Mouse (Mus musculus) midbrain, embryonic 15.5 days (tissue): Measurements from ENCODE around the gene Nacc2. TPM values are rescaled to one million over a fixed set of nuclear protein-coding genes. Genes with fewer than 3 reads are reported as not detected.

ENCODE experiments used
- ATAC-seq: fragments of 200-750 bp; cut with Nextera tagmentation; replicated peaks from 2 replicates; pipeline ENCODE4 v1.8.0; 2017; ENCODE audit warnings: moderate TSS enrichment
- H3K27ac ChIP-seq: fragments of 300-500 bp; sonication (generic); 2 replicates; pipeline ENCODE4 v1.5.1; 2015; ENCODE audit warnings: mild to moderate bottlenecking, inconsistent platforms
- H3K27me3 ChIP-seq: fragments of 300-500 bp; sonication (generic); replicated peaks from 2 replicates; pipeline ENCODE4 v1.6.1; 2015; ENCODE audit warnings: inconsistent platforms
- H3K36me3 ChIP-seq: fragments of 300-500 bp; sonication (generic); replicated peaks from 2 replicates; pipeline ENCODE4 v1.6.1; 2015; ENCODE audit warnings: inconsistent platforms
- H3K4me1 ChIP-seq: fragments of 300-500 bp; sonication (generic); 2 replicates; pipeline ENCODE4 v1.6.1; 2015; ENCODE audit warnings: inconsistent platforms
- H3K4me2 ChIP-seq: fragments of 300-500 bp; sonication (generic); 2 replicates; pipeline ENCODE4 v1.6.1; 2015; ENCODE audit warnings: inconsistent platforms, mild to moderate bottlenecking, moderate library complexity
- H3K4me3 ChIP-seq: fragments of 300-500 bp; sonication (generic); 2 replicates; pipeline ENCODE4 v1.5.1; 2015; ENCODE audit warnings: mild to moderate bottlenecking, inconsistent platforms
- H3K9ac ChIP-seq: fragments of 300-500 bp; sonication (generic); 2 replicates; pipeline ENCODE4 v1.6.1; 2015; ENCODE audit warnings: mild to moderate bottlenecking, inconsistent platforms
- H3K9me3 ChIP-seq: fragments of 300-500 bp; sonication (generic); 2 replicates; pipeline ENCODE4 v1.6.1; 2016; ENCODE audit warnings: inconsistent platforms
- WGBS: fragments of 180-500 bp; shearing (Covaris S2); methylation state at CpG from one replicate; pipeline ENCODE4 v1.1.7; 2015; ENCODE audit warnings: mixed read lengths; 5-methylcytosine and 5-hydroxymethylcytosine counted together
- polyA plus RNA-seq: library from polyadenylated mRNA; unstranded; fragments of >200 nt; fragmentation: Nextera tagmentation; extraction: Ambion mirVana; gene quantifications from 2 replicates; pipeline ENCODE4 v1.2.1, GENCODE M21; 2015

Gene Nacc2
- polyA plus RNA-seq, 1 experiment from 2014 or later = 14.3 TPM

DNA sequence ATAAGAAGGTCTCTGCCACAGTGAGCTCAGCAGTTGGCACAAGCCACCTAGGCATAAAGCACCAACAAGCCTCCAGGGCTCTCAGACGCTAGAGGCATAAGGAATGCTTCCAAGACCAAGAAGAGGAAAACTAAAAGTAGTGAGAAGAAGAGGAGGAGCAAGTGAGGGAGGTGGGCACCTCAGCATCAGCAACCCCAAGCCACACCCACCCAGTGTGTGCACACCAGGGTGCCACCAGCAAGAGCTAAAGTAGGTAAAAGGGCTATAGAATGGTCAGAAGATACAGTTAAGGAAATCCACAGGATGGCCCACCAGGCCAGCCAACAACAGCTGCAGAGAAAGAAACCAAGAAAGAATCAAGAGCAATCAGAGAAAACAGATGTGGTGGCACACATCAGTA lies 111.6 kb downstream of the Nacc2 start:
- H3K4me2 ChIP-seq = no peak overlapping the region
- no peak overlapping the region for H3K9ac ChIP-seq
- H3K9me3 ChIP-seq = no peaks in the 10 kb centered on the region
- peaks cover 69% of the 10 kb centered on the region for H3K36me3 ChIP-seq
- H3K27ac ChIP-seq = no peak overlapping the region
- WGBS = 73% methylated on average over 1 of the region's 1 CpGs
- no peaks in the 10 kb centered on the region for H3K4me1 ChIP-seq
- H3K4me3 ChIP-seq = no peak overlapping the region
- H3K27me3 ChIP-seq = no peaks in the 10 kb centered on the region
- no peak for ATAC-seq

Other genes with a start within 250 kb of the Nacc2 start
- 88.1 and 99.8 TPM in 2 replicates for gene Camsap1, start 139.9 kb downstream of the Nacc2 start, polyA plus RNA-seq
- 132 and 139 TPM in 2 replicates for gene Ubac1, start 101.5 kb downstream of the Nacc2 start, polyA plus RNA-seq
- gene Lhx3, start 85.1 kb upstream of the Nacc2 start, polyA plus RNA-seq = 0.13 TPM in 1 of 2 replicates, not detected in the other
- gene Qsox2, start 114.3 kb upstream of the Nacc2 start, polyA plus RNA-seq = 16.8 and 18.1 TPM in 2 replicates
- gene Ccdc187, start 171.3 kb upstream of the Nacc2 start, polyA plus RNA-seq = 0.18 and 0.25 TPM in 2 replicates
- gene Gpsm1, start 192.3 kb upstream of the Nacc2 start, polyA plus RNA-seq = 211 and 216 TPM in 2 replicates
- gene Dnlz, start 228.9 kb upstream of the Nacc2 start, polyA plus RNA-seq = 27.6 and 29.8 TPM in 2 replicates
- gene Card9, start 237.7 kb upstream of the Nacc2 start, polyA plus RNA-seq = 1.6 and 2.9 TPM in 2 replicates